Mouse (Mus musculus) 416B (cell line): ENCODE measurements around the gene Ache.

Source experiments
- DNase-seq: peaks from one replicate; pipeline ENCODE4 v3.0.0; 2011; ENCODE audit warnings: low read depth

Ache gene

GRCm38 (mm10) chr5:137334317-137334716 lies 47.0 kb downstream of the Ache start:
- peak; percentile 32 for DNase-seq

DNA sequence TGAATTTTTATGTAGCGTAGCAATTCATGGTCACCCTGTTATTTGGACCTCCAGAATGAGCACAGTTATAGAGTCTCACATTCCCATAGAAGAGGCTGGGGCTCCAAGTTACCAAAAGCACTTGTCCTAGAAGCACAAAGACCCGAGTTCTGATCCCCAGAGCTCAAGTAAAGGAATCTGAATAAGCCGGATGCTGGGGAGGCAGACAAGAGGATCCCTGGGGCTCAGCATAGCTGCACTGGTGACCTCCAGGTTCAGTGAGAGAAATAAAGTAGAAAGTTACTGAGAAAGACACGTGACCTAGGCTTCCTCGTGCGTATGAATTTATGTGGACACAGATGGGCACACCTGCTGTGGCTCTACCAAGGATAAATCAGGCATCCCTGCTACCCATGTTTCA lies 47.7 kb downstream of the Ache start:
- DNase-seq, result no peak

DNA sequence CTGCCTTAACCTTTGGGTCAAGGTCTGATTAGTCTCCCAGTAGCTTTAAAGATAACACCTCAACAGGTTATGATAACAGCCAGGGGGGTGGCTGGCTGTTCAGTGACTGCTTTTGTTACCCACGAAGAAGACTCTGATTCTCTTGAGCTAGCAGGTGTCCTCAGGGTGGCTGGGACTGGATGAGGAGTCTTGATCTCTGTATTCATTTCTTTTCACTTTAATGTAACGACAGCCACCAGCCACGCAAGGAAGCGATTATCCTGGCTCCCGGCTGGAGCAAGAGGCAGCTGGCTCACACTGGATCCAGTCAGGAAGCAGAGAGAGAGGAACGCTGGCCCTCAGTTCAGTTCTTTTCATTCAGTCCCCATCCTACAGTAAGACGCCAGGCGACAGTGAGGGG lies 49.9 kb downstream of the Ache start:
- no peak for DNase-seq

DNA sequence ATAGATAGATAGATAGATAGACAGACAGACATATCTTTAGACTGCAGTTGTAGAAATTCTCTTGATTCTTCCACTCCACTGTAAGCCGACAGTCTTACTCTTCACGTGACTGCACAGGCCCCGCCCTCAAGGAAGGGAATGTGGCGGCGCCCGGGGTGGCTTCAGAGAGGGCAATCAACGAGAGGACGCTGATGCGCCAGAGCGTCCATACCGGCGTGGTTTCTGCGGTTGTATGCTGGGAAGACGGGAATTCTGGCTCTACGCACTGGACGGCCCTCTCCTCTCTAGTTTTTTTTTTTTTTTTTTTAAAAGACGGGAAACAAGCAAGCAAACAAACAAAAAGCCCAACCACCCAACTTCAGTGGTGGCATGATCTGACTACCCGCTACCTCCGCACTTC lies 50.9 kb downstream of the Ache start:
- DNase-seq, result peak; percentile 85

GRCm38 (mm10) chr5:137338663-137339289 lies 51.5 kb downstream of the Ache start:
- DNase-seq, result no peak

DNA sequence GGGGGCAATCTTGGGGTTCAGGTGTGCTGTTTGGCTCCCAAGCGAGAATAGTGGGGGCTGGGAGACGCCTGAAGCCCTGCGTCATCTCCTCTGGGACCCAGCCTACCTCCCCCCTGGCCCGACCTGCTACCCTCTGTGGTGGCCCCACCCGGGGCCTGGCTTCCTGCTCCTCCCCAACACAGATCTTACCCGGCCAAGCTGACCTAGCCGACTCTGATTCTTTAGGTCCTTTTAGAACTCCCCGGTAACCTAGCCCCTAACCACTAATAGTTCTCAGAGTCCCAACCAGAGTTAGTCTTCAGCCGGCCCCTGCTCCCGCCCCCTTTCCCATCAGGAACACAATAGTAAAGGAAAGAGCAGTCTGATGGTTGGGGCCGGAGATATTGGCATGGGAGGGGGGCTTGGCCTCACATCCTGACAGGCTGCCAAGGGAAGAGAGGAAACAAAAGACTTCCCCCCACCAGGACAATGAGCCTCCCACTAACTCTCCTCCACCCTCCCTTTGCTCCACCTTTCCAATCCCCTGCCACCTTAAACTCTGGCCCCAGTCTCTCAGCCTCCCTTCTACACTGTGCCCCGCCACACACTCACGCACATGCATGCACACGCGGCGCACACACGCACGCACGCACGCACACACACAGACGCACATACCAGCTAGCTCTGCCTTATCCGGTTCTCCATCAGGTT lies 52.1 kb downstream of the Ache start:
- DNase-seq, result no peak

DNA sequence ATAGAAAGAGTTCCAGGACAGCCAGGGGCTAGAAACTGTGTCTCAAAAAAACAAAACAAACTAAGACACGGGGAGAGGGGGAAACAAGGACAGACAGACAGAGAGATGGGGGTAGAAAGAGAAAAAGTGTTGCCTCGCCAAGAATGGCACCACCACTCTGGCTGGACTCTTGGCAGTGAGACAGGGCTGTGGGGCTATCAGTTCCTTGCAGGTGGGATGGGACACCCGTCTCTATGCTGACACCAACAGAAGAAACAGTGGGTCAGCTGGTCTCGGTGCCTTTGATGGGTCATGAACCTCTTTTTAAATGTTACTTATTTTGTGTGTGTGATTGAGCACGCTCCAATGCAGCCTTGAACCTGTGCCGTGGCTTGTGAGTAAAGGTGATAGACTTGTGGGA lies 52.9 kb downstream of the Ache start:
- no peak for DNase-seq

DNA sequence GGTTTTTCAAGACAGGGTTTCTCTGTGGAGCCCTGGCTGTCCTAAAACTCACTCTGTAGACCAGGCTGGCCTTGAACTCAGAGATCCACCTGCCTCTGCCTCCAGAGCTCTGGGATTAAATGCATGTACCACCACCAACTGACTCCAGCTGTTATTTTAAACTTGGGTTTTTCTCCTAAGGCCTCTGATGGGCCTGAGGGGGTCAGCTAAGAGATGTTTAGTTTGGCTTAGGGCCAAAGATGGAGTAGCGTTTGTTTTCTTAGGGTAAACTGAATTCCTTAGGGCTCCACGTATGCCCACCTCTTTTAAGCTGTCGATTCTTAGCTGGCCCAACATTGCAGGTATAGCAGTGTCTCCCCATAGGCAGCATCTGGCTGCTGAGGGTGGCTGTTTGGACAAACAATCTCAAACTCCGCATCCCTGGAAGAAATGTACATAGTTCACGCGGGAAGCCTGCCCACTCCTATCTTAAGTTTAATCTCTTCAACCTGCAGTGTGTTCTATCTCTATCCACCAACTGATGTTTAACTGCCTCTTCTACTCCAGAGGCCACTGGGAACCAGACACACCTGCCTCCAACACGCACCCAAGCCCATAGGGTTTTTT lies 55.2 kb downstream of the Ache start:
- no peak for DNase-seq

GRCm38 (mm10) chr5:137343412-137343811 lies 56.1 kb downstream of the Ache start:
- no peak for DNase-seq

- DNase-seq, result no peak
Measured at GRCm38 (mm10) chr5:137343869-137344268, 56.5 kb downstream of the Ache start.
